22 mouse cellular contexts compared by ENCODE assay signal in genomic region chr12:98501528-98502280, GRCm38 (mm10).
DNase-seq lines count a peak whose midpoint lies in the region; ATAC-seq and TF ChIP-seq lines count a peak whose summit lies in the region.
"Had no signal": no experiment of that assay in that cellular context is flagged by ENCODE, and none has a peak within 500 bp of the region (broad histone marks: within the 10 kb centered on the region; RNA-seq: fewer than 3 reads in every experiment).

No protein-coding gene starts in this region.

- H3K4me1 ChIP-seq in liver, embryonic 13.5 days (replicated peaks): no peaks in the 10 kb centered on the region
- no peaks in the 10 kb centered on the region for H3K4me1 ChIP-seq in liver, embryonic 12.5 days
- H3K4me1 ChIP-seq in hindbrain, embryonic 14.5 days (replicated peaks; ENCODE audit: control insufficient read depth, insufficient read depth, low read length): peaks cover 7% of the 10 kb centered on the region; the same call in 1 of the 2 replicates
- H3K4me1 ChIP-seq in liver, postnatal 0 days (ENCODE audit: insufficient read depth): peaks cover 8% of the 10 kb centered on the region; the same call in 1 of the 2 replicates
- peaks cover 21% of the 10 kb centered on the region for H3K4me1 ChIP-seq in neural tube, embryonic 15.5 days
- H3K4me1 ChIP-seq: embryonic facial prominence, embryonic 15.5 days; forebrain, embryonic 10.5 days; heart, embryonic 10.5 days had no signal

- no peaks in the 10 kb centered on the region for H3K36me3 ChIP-seq in liver, embryonic 13.5 days
- no peaks in the 10 kb centered on the region for H3K36me3 ChIP-seq in liver, embryonic 12.5 days
- no peaks in the 10 kb centered on the region; the same call in 1 of the 2 replicates for H3K36me3 ChIP-seq in hindbrain, embryonic 14.5 days (replicated peaks; ENCODE audit: control insufficient read depth, insufficient read depth)
- H3K36me3 ChIP-seq in liver, postnatal 0 days (replicated peaks; ENCODE audit: insufficient read depth, low read length): no peaks in the 10 kb centered on the region
- 0 out of 2 replicates have a peak, but pooled peaks cover 2% of the 10 kb centered on the region for H3K36me3 ChIP-seq in neural tube, embryonic 15.5 days
- H3K36me3 ChIP-seq: embryonic facial prominence, embryonic 15.5 days; heart, embryonic 10.5 days had no signal

- no peak for TF ChIP-seq CTCF in liver, postnatal 0 days (IDR thresholded peaks at IDR 0.05; ENCODE audit: low read depth)

- no peak for DNase-seq in liver, embryonic 13.5 days
- DNase-seq in hindbrain, embryonic 14.5 days (ENCODE audit: low spot score): no peak
- DNase-seq in liver, postnatal 0 days: no peak
- no peak for DNase-seq in spleen, postnatal 10 days (ENCODE audit: low spot score in 2 of 2)
- no peak for DNase-seq in testis, postnatal 14 days (ENCODE audit: low spot score)
- DNase-seq: adrenal gland, postnatal 14 days; cerebellum, adult 2 months; gastrocnemius, postnatal 25 days; heart, postnatal 14 days; layer of hippocampus, postnatal 36 days; left cerebral cortex, postnatal 4 days; lung, adult 2 months; lung, postnatal 36 days; right cerebral cortex, postnatal 4 days; thymus, adult 2 months had no signal

- no peak overlapping the region for H3K27ac ChIP-seq in liver, embryonic 13.5 days
- no peak overlapping the region for H3K27ac ChIP-seq in liver, embryonic 12.5 days
- H3K27ac ChIP-seq in hindbrain, embryonic 14.5 days: peak overlapping the region; percentile 43; the same call in 1 of the 2 replicates
- no peak overlapping the region for H3K27ac ChIP-seq in liver, postnatal 0 days (ENCODE audit: low read depth)
- H3K27ac ChIP-seq in neural tube, embryonic 15.5 days (replicated peaks): peak overlapping the region; percentile 11; the same call in 1 of the 2 replicates
- H3K27ac ChIP-seq: embryonic facial prominence, embryonic 15.5 days; forebrain, embryonic 10.5 days; heart, embryonic 10.5 days had no signal

- 71% methylated on average over 11 of the region's 11 CpGs for WGBS in liver, embryonic 13.5 days (ENCODE audit: insufficient replicate concordance)
- 69% methylated on average over 11 of the region's 11 CpGs for WGBS in liver, embryonic 12.5 days (ENCODE audit: insufficient replicate concordance)
- 55% methylated on average over 11 of the region's 11 CpGs for WGBS in hindbrain, embryonic 14.5 days
- WGBS in liver, postnatal 0 days (ENCODE audit: insufficient replicate concordance): 67% methylated on average over 11 of the region's 11 CpGs
- 40% methylated on average over 11 of the region's 11 CpGs for WGBS in neural tube, embryonic 15.5 days

- TF ChIP-seq EP300 in liver, postnatal 0 days (IDR thresholded peaks at IDR 0.05; ENCODE audit: low read depth): no peak

- peak; percentile 41; the same call in 1 of the 2 replicates for ATAC-seq in liver, embryonic 13.5 days (ENCODE audit: low read depth)
- no peak for ATAC-seq in liver, embryonic 12.5 days
- ATAC-seq in hindbrain, embryonic 14.5 days (ENCODE audit: low FRiP score): peak; percentile 47; the same call in 1 of the 2 replicates
- ATAC-seq in liver, postnatal 0 days: peak; percentile 90
- ATAC-seq in neural tube, embryonic 15.5 days (ENCODE audit: low FRiP score): peak; percentile 54
- ATAC-seq: activated CD4-positive, CD25-positive, alpha-beta regulatory T cell, adult 4 months; Patski had no signal

- H3K27me3 ChIP-seq in liver, embryonic 13.5 days: no peaks in the 10 kb centered on the region
- no peaks in the 10 kb centered on the region for H3K27me3 ChIP-seq in liver, embryonic 12.5 days (replicated peaks)
- H3K27me3 ChIP-seq in hindbrain, embryonic 14.5 days (ENCODE audit: control insufficient read depth, insufficient read depth, low read length): no peaks in the 10 kb centered on the region
- no peaks in the 10 kb centered on the region for H3K27me3 ChIP-seq in liver, postnatal 0 days (ENCODE audit: insufficient read depth, low read length)
- no peaks in the 10 kb centered on the region for H3K27me3 ChIP-seq in neural tube, embryonic 15.5 days (replicated peaks)
- H3K27me3 ChIP-seq: embryonic facial prominence, embryonic 15.5 days; Patski had no signal

- 0 out of 2 replicates have a peak, but pooled peaks cover 2% of the 10 kb centered on the region for H3K9me3 ChIP-seq in liver, embryonic 13.5 days (replicated peaks)
- H3K9me3 ChIP-seq in liver, embryonic 12.5 days (replicated peaks): no peaks in the 10 kb centered on the region
- no peaks in the 10 kb centered on the region for H3K9me3 ChIP-seq in hindbrain, embryonic 14.5 days (ENCODE audit: control insufficient read depth, low read length)
- H3K9me3 ChIP-seq in liver, postnatal 0 days (ENCODE audit: low read length): no peaks in the 10 kb centered on the region
- no peaks in the 10 kb centered on the region for H3K9me3 ChIP-seq in neural tube, embryonic 15.5 days (replicated peaks)
- H3K9me3 ChIP-seq: embryonic facial prominence, embryonic 15.5 days; forebrain, embryonic 10.5 days; heart, embryonic 10.5 days had no signal

- no peak overlapping the region for H3K4me2 ChIP-seq in liver, embryonic 13.5 days
- no peak overlapping the region for H3K4me2 ChIP-seq in liver, embryonic 12.5 days
- no peak overlapping the region for H3K4me2 ChIP-seq in hindbrain, embryonic 14.5 days (replicated peaks)
- no peak overlapping the region for H3K4me2 ChIP-seq in liver, postnatal 0 days (ENCODE audit: low read depth, low read length)
- H3K4me2 ChIP-seq in neural tube, embryonic 15.5 days: peak overlapping the region; percentile 1; the same call in 1 of the 2 replicates
- H3K4me2 ChIP-seq: embryonic facial prominence, embryonic 15.5 days had no signal

- H3K9ac ChIP-seq in liver, embryonic 13.5 days: no peak overlapping the region
- H3K9ac ChIP-seq in liver, embryonic 12.5 days: no peak overlapping the region
- no peak overlapping the region for H3K9ac ChIP-seq in hindbrain, embryonic 14.5 days
- H3K9ac ChIP-seq in liver, postnatal 0 days (replicated peaks): no peak overlapping the region
- H3K9ac ChIP-seq in neural tube, embryonic 15.5 days (replicated peaks): no peak overlapping the region; the same call in 1 of the 2 replicates
- H3K9ac ChIP-seq: embryonic facial prominence, embryonic 15.5 days had no signal

- H3K4me3 ChIP-seq in liver, embryonic 13.5 days (replicated peaks): no peak overlapping the region
- H3K4me3 ChIP-seq in liver, embryonic 12.5 days: no peak overlapping the region
- H3K4me3 ChIP-seq in hindbrain, embryonic 14.5 days (replicated peaks; ENCODE audit: low read length): no peak overlapping the region
- H3K4me3 ChIP-seq in liver, postnatal 0 days (ENCODE audit: low read depth, low read length): no peak overlapping the region
- no peak overlapping the region for H3K4me3 ChIP-seq in neural tube, embryonic 15.5 days (replicated peaks)
- H3K4me3 ChIP-seq: embryonic facial prominence, embryonic 15.5 days; forebrain, embryonic 10.5 days; heart, embryonic 10.5 days had no signal

Comparison
In these comparisons a context has a peak if more than half of its experiments do, and no peak if none do; other contexts are left out.
1. H3K27ac ChIP-seq: peak in hindbrain, embryonic 14.5 days (single experiment) and neural tube, embryonic 15.5 days (single experiment); none in liver, embryonic 13.5 days (single experiment), liver, embryonic 12.5 days (single experiment) and liver, postnatal 0 days (single experiment).